Mouse (Mus musculus): ENCODE measurements at regions not wholly inside any gene's neighbourhood (a gene's known extent, or its start where the extent isn't known, plus 50 kb on each side); places are given as distances from the start of the nearest gene placed in this dataset.

- no peak for TF ChIP-seq MAFK (IDR thresholded peaks at IDR 0.05; ENCODE audit: insufficient replicate concordance, low read length)
- no peak for TF ChIP-seq TCF12 (IDR thresholded peaks at IDR 0.05; ENCODE audit: low read depth, low read length)
- TF ChIP-seq USF2 (conservative IDR thresholded peaks at IDR 0.05; ENCODE audit: low read depth, low read length) = no peak
- TF ChIP-seq ZC3H11A (IDR thresholded peaks at IDR 0.05; ENCODE audit: low read depth, low read length) = no peak
- TF ChIP-seq JUN (IDR thresholded peaks at IDR 0.05; ENCODE audit: insufficient read depth, low read depth, low read length) = no peak
- TF ChIP-seq POLR2A (IDR thresholded peaks at IDR 0.05; ENCODE audit: low read depth, low read length) = no peak
- TF ChIP-seq ZNF384 (IDR thresholded peaks at IDR 0.05; ENCODE audit: low read depth, low read length) = no peak
- TF ChIP-seq MEF2A (IDR thresholded peaks at IDR 0.05; ENCODE audit: borderline replicate concordance, low read depth, low read length) = no peak
- no peak for TF ChIP-seq MXI1 (IDR thresholded peaks at IDR 0.05; ENCODE audit: low read depth, low read length)
Observed at GRCm38 (mm10) chr15:65646470-65646869, 631.8 kb upstream of the Gm21961 start.
